Mouse (Mus musculus): ENCODE results near the gene Hoxc11. TPM values are rescaled to one million over a fixed set of nuclear protein-coding genes. Genes with fewer than 3 reads are reported as not detected.

Gene Hoxc11
- total and polyA plus RNA-seq, 3 experiments = not detected

GRCm38 (mm10) chr15:102910038-102910437 is 44.2 kb upstream of the Hoxc11 start:
- Histone ChIP-seq H3K27me3 (ENCODE audit: control insufficient read depth in 1 of 2, insufficient read depth in 2 of 2, low read length in 2 of 2) (peaks cover 19 to 50% of the 10 kb centered on the region in 2 experiments), H3K4me1 (ENCODE audit: control insufficient read depth in 1 of 2, insufficient read depth in 2 of 2, low read length in 2 of 2) (0 out of 4 replicates have a peak, but pooled peaks cover 0 to 2% of the 10 kb centered on the region in 2 experiments), H3K27ac (ENCODE audit: control insufficient read depth, low read depth, low read length) (no peak overlapping the region), H3K9ac (ENCODE audit: control insufficient read depth, low read depth, low read length, poor library complexity, severe bottlenecking) (no peak overlapping the region), H3K79me2 (ENCODE audit: control insufficient read depth, insufficient read depth, low read length, poor library complexity) (no peaks in the 10 kb centered on the region), H3K36me3 (ENCODE audit: control insufficient read depth in 1 of 2, insufficient read depth in 2 of 2, low read length in 2 of 2) (no peaks in the 10 kb centered on the region), H3K9me3 (replicated peaks; ENCODE audit: insufficient read depth, low read length) (no peaks in the 10 kb centered on the region), H3K4me3 (ENCODE audit: control insufficient read depth in 1 of 2, insufficient read depth in 1 of 2, low read depth in 2 of 2, low read length in 2 of 2) (no peak overlapping the region)
- no peak for DNase-seq (ENCODE audit: low read depth, low spot score)
- TF ChIP-seq MYC (IDR thresholded peaks at IDR 0.05; ENCODE audit: low read depth, low read length) (no peak), ZNF384 (IDR thresholded peaks at IDR 0.05; ENCODE audit: low read depth, low read length) (no peak), ETS1 (IDR thresholded peaks at IDR 0.05; ENCODE audit: low read depth, low read length) (no peak), MYB (IDR thresholded peaks at IDR 0.05; ENCODE audit: low read depth, low read length) (no peak)

- no peak overlapping the region for H3K27ac ChIP-seq (ENCODE audit: control insufficient read depth, low read depth, low read length)
- no peaks in the 10 kb centered on the region for H3K79me2 ChIP-seq (ENCODE audit: control insufficient read depth, insufficient read depth, low read length, poor library complexity)
- H3K4me3 ChIP-seq (ENCODE audit: control insufficient read depth in 1 of 2, insufficient read depth in 1 of 2, low read depth in 2 of 2, low read length in 2 of 2) = no peak overlapping the region
- H3K9me3 ChIP-seq (replicated peaks; ENCODE audit: insufficient read depth, low read length) = no peaks in the 10 kb centered on the region
- H3K4me1 ChIP-seq (ENCODE audit: control insufficient read depth in 1 of 2, insufficient read depth in 2 of 2, low read length in 2 of 2) = no peaks in the 10 kb centered on the region
- DNase-seq (ENCODE audit: low read depth, low spot score) = no peak
- no peak for TF ChIP-seq TCF12 (IDR thresholded peaks at IDR 0.05; ENCODE audit: low read depth, low read length)
- no peak for TF ChIP-seq RCOR1 (IDR thresholded peaks at IDR 0.05; ENCODE audit: low read depth, low read length)
- TF ChIP-seq SMC3 (IDR thresholded peaks at IDR 0.05; ENCODE audit: low read depth, low read length) = no peak
- TF ChIP-seq EP300 (IDR thresholded peaks at IDR 0.05; ENCODE audit: low read depth in 1 of 2, low read length in 2 of 2) = no peak
- TF ChIP-seq BHLHE40 (IDR thresholded peaks at IDR 0.05; ENCODE audit: borderline replicate concordance, low read depth, low read length) = no peak
- TF ChIP-seq ZNF384 (IDR thresholded peaks at IDR 0.05; ENCODE audit: low read depth, low read length) = no peak
- no peak for TF ChIP-seq ZC3H11A (IDR thresholded peaks at IDR 0.05; ENCODE audit: low read depth, low read length)
- no peak for TF ChIP-seq CHD2 (IDR thresholded peaks at IDR 0.05; ENCODE audit: low read length)
- TF ChIP-seq MEF2A (IDR thresholded peaks at IDR 0.05; ENCODE audit: extremely low read depth, insufficient replicate concordance, low read depth, low read length, poor library complexity, severe bottlenecking) = no peak
- no peak for TF ChIP-seq GATA1 (IDR thresholded peaks at IDR 0.05; ENCODE audit: low read depth, low read length)
- no peak for TF ChIP-seq CHD1 (IDR thresholded peaks at IDR 0.05; ENCODE audit: low read depth, low read length)
- no peak for TF ChIP-seq USF2 (IDR thresholded peaks at IDR 0.05; ENCODE audit: borderline replicate concordance in 1 of 2, insufficient read depth in 1 of 2, low read depth in 1 of 2, low read length in 2 of 2)
- no peak for TF ChIP-seq CTCF (IDR thresholded peaks at IDR 0.05 in 2 of 3, conservative IDR thresholded peaks at IDR 0.05 in 1 of 3; ENCODE audit: control insufficient read depth in 1 of 3, insufficient read depth in 1 of 3, low read depth in 2 of 3, low read length in 3 of 3, poor library complexity in 1 of 3, severe bottlenecking in 1 of 3)
- no peak for TF ChIP-seq MAZ (IDR thresholded peaks at IDR 0.05; ENCODE audit: low read depth, low read length)
- TF ChIP-seq POLR2A (IDR thresholded peaks at IDR 0.05; ENCODE audit: control insufficient read depth in 1 of 2, insufficient read depth in 1 of 2, low read depth in 1 of 2, low read length in 2 of 2, poor library complexity in 1 of 2) = no peak
- no peak for TF ChIP-seq POLR2AphosphoS2 (IDR thresholded peaks at IDR 0.05; ENCODE audit: low read length)
- TF ChIP-seq MAFK (IDR thresholded peaks at IDR 0.05; ENCODE audit: borderline replicate concordance, low read depth, low read length) = no peak
- TF ChIP-seq KAT2A (conservative IDR thresholded peaks at IDR 0.05; ENCODE audit: low read depth, low read length) = no peak
- H3K36me3 ChIP-seq (ENCODE audit: control insufficient read depth in 1 of 2, insufficient read depth in 2 of 2, low read length in 2 of 2) = no peaks in the 10 kb centered on the region
- H3K27me3 ChIP-seq (ENCODE audit: control insufficient read depth in 1 of 2, insufficient read depth in 2 of 2, low read length in 2 of 2) = peaks cover 19 to 48% of the 10 kb centered on the region in 2 experiments
- no peak overlapping the region for H3K9ac ChIP-seq (ENCODE audit: control insufficient read depth, low read depth, low read length, poor library complexity, severe bottlenecking)
These were observed 43.6 kb upstream of the Hoxc11 start for GRCm38 (mm10) chr15:102910496-102911095.
